Mouse (Mus musculus) neural tube, embryonic 14.5 days (tissue): Measurements from ENCODE around the gene Pdia6. TPM values are rescaled to one million over a fixed set of nuclear protein-coding genes. Genes with fewer than 3 reads are reported as not detected.

Experiments
- ATAC-seq: fragments of 200-750 bp; cut with Nextera tagmentation; 2 replicates; pipeline ENCODE4 v1.8.0; 2017; ENCODE audit warnings: low read depth, mild to moderate bottlenecking, moderate TSS enrichment, moderate library complexity
- H3K27ac ChIP-seq: fragments of 300-500 bp; sonication (generic); 2 replicates; pipeline ENCODE4 v1.5.1; 2014; ENCODE audit warnings: low read depth, mild to moderate bottlenecking, control low read depth, low read length, moderate library complexity, mixed read lengths
- H3K27me3 ChIP-seq: fragments of 300-500 bp; sonication (generic); 2 replicates; pipeline ENCODE4 v1.6.1; 2014; ENCODE audit warnings: low read length; ENCODE audit not compliant: control insufficient read depth, insufficient read depth
- H3K36me3 ChIP-seq: fragments of 300-500 bp; sonication (generic); 2 replicates; pipeline ENCODE4 v1.6.1; 2014; ENCODE audit warnings: low read length, mixed read lengths; ENCODE audit not compliant: control insufficient read depth, insufficient read depth
- H3K4me1 ChIP-seq: fragments of 300-500 bp; sonication (generic); 2 replicates; pipeline ENCODE4 v1.6.1; 2014; ENCODE audit warnings: low read length; ENCODE audit not compliant: control insufficient read depth, insufficient read depth
- H3K4me2 ChIP-seq: fragments of 300-500 bp; sonication (generic); 2 replicates; pipeline ENCODE4 v1.6.1; 2014; ENCODE audit warnings: mild to moderate bottlenecking, low read depth, low read length, control low read depth
- H3K4me3 ChIP-seq: fragments of 300-500 bp; sonication (generic); 2 replicates; pipeline ENCODE4 v1.5.1; 2014; ENCODE audit warnings: low read depth, low read length, control low read depth, mixed read lengths
- H3K9ac ChIP-seq: fragments of 300-500 bp; sonication (generic); replicated peaks from 2 replicates; pipeline ENCODE4 v1.6.1; 2014; ENCODE audit warnings: low read depth, mild to moderate bottlenecking, control low read depth, low read length, mixed read lengths
- H3K9me3 ChIP-seq: fragments of 300-500 bp; sonication (generic); 2 replicates; pipeline ENCODE4 v1.6.1; 2016; ENCODE audit warnings: low read length; ENCODE audit not compliant: control insufficient read depth
- WGBS: fragments of 180-500 bp; shearing (Covaris S2); extraction: QIAGEN DNeasy Blood & Tissue Kit; methylation state at CpG from one replicate; pipeline ENCODE4 v1.1.7; 2014; 5-methylcytosine and 5-hydroxymethylcytosine counted together
- polyA plus RNA-seq: library from polyadenylated mRNA; unstranded; fragments of >200 nt; fragmentation: Nextera tagmentation; extraction: Ambion mirVana; gene quantifications from 2 replicates; pipeline ENCODE4 v1.2.1, GENCODE M21; 2014

Pdia6 gene
- polyA plus RNA-seq, 1 experiment from 2014 or later = 216 TPM

- no peak for ATAC-seq
- Histone ChIP-seq H3K27me3 (no peaks in the 10 kb centered on the region), H3K4me3 (no peak overlapping the region), H3K4me2 (no peak overlapping the region), H3K4me1 (no peaks in the 10 kb centered on the region), H3K9ac (no peak overlapping the region), H3K9me3 (no peaks in the 10 kb centered on the region), H3K27ac (no peak overlapping the region), H3K36me3 (no peaks in the 10 kb centered on the region)
- 86% methylated on average over 14 of the region's 14 CpGs for WGBS
Observed at GRCm38 (mm10) chr12:17231513-17231912, 34.8 kb upstream of the Pdia6 start.

DNA sequence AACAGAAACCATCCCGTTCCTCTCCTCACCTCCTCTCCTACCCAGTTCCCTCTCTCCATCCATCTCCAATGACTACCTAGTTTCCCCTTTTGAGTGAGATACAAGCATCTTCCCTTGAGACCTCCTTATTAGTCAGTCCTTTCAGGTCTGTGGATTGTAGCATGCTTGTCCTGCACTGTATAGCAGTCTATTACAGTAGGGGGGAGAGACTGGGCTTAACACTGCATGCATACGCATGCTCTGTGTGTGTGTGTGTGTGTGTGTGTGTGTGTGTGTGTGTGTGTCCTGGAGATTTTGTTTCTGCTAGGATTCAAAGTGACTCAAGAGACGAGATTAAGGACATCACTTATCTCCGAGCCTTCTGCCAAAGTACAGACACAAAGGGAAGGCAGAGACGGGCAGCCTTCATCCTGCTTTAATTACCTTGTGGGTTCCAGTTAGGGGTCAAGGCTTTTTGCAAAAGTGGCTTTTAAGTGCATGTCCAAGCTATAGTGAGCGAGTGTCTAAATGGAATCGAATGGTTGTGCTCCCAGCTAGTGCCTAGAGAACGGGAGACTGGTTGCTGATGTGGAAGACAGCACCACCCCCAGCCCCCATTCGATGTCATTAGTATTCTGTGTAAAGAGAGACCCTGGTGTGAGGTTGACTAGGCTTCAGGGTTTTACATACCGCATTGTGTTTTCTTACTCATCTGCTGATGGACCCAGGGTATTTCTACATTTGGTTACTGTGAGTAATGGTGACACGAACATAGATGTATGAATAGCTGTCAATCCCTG lies 30.6 kb upstream of the Pdia6 start:
- H3K27me3 ChIP-seq = no peaks in the 10 kb centered on the region
- H3K27ac ChIP-seq = no peak overlapping the region
- no peaks in the 10 kb centered on the region for H3K4me1 ChIP-seq
- no peaks in the 10 kb centered on the region for H3K9me3 ChIP-seq
- H3K4me2 ChIP-seq = no peak overlapping the region
- no peak overlapping the region for H3K4me3 ChIP-seq
- H3K36me3 ChIP-seq = no peaks in the 10 kb centered on the region
- H3K9ac ChIP-seq = no peak overlapping the region
- 0 out of 2 replicates have a peak, but pooled peaks have one; percentile 62 for ATAC-seq
- 44% methylated on average over 11 of the region's 11 CpGs for WGBS

GRCm38 (mm10) chr12:17238588-17239427 lies 27.5 kb upstream of the Pdia6 start:
- Histone ChIP-seq H3K4me2 (no peak overlapping the region), H3K4me1 (no peaks in the 10 kb centered on the region), H3K9me3 (no peaks in the 10 kb centered on the region), H3K36me3 (no peaks in the 10 kb centered on the region), H3K27ac (no peak overlapping the region), H3K27me3 (no peaks in the 10 kb centered on the region), H3K4me3 (no peak overlapping the region), H3K9ac (no peak overlapping the region)
- ATAC-seq = peak; percentile 25; the same call in 1 of the 2 replicates
- 56% methylated on average over 12 of the region's 12 CpGs for WGBS

GRCm38 (mm10) chr12:17239428-17239688 lies 27.0 kb upstream of the Pdia6 start:
- Histone ChIP-seq H3K36me3 (no peaks in the 10 kb centered on the region), H3K4me1 (no peaks in the 10 kb centered on the region), H3K9ac (no peak overlapping the region), H3K27ac (no peak overlapping the region), H3K27me3 (no peaks in the 10 kb centered on the region), H3K4me2 (no peak overlapping the region), H3K4me3 (no peak overlapping the region), H3K9me3 (no peaks in the 10 kb centered on the region)
- no peak for ATAC-seq

GRCm38 (mm10) chr12:17241016-17241415 lies 25.3 kb upstream of the Pdia6 start:
- Histone ChIP-seq H3K27me3 (no peaks in the 10 kb centered on the region), H3K4me1 (no peaks in the 10 kb centered on the region), H3K36me3 (no peaks in the 10 kb centered on the region), H3K9me3 (no peaks in the 10 kb centered on the region), H3K9ac (no peak overlapping the region), H3K4me2 (no peak overlapping the region), H3K4me3 (no peak overlapping the region), H3K27ac (no peak overlapping the region)
- no peak for ATAC-seq
- 82% methylated on average over 2 of the region's 2 CpGs for WGBS

DNA sequence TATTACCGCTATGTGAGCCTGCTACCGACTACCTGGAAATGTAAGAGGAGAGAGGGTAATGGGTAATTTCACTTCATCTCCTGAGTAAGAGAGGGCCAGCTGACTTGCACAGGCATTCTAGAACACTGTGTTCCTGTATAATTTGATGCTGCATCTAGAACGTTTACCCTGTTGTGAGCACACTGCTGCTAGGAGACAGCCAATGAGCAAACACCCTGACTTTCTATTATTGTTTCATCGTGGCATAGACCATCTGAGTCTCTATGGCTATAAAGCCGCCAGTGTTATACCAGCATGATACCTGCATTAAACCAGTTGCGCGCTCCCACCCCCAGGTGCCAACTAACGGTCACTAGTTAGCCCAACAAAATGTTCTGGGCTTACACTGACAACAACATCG lies 24.7 kb upstream of the Pdia6 start:
- Histone ChIP-seq H3K9ac (no peak overlapping the region), H3K4me2 (no peak overlapping the region), H3K4me1 (no peaks in the 10 kb centered on the region), H3K27ac (no peak overlapping the region), H3K27me3 (no peaks in the 10 kb centered on the region), H3K36me3 (no peaks in the 10 kb centered on the region), H3K9me3 (no peaks in the 10 kb centered on the region), H3K4me3 (no peak overlapping the region)
- WGBS = 94% methylated on average over 9 of the region's 9 CpGs
- no peak for ATAC-seq

DNA sequence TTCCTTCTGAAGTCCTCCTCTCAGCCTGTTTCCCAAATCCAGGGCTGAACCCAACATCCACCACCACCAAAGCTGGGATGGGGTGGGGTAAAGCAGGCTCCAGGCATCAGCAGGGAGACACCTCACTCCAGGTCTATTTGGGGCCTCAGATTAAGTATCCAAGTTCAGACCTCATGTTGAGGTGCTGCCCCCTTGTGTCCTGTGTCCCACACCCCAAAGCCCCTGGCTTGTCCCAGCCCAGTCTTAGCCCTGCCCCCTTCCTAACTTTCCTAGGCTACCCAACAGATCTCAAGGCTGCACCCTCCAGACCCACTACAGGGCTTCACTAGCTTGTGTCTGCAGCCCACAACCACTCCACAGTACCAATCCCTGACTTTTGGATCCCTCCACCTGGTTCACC lies 24.3 kb upstream of the Pdia6 start:
- no peak overlapping the region for H3K4me2 ChIP-seq

GRCm38 (mm10) chr12:17250962-17251361 lies 15.4 kb upstream of the Pdia6 start:
- Histone ChIP-seq H3K4me1 (peaks cover 3% of the 10 kb centered on the region; the same call in 1 of the 2 replicates), H3K9ac (no peak overlapping the region)
- 69% methylated on average over 8 of the region's 8 CpGs for WGBS

More for the DNA sequence above, 24.3 kb upstream of the Pdia6 start:
- Histone ChIP-seq H3K27ac (no peak overlapping the region), H3K27me3 (no peaks in the 10 kb centered on the region), H3K9ac (no peak overlapping the region), H3K36me3 (no peaks in the 10 kb centered on the region), H3K9me3 (no peaks in the 10 kb centered on the region), H3K4me3 (no peak overlapping the region), H3K4me1 (no peaks in the 10 kb centered on the region)
- no peak for ATAC-seq

DNA sequence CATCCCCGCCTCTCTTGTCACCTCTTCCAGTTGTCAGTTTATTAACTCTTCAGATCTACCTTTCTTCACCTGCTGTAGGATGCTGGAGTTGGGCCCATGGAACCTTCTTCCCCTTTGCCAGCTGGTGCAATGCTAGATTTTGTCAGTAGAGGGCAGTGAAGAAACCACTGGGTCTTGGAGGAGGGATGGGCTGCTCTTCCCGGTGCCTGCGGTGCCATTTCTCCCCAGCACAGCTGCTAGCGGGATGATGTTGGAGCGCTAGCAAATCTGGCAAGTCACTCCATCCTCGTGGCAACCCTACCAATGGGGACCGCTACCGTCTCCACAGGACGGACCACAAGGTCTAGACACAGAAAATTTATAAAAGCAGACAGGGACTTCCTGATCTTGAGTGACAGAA lies 13.3 kb upstream of the Pdia6 start:
- Histone ChIP-seq H3K4me2 (peak overlapping the region; percentile 30; the same call in 1 of the 2 replicates), H3K4me3 (peak overlapping the region; percentile 16; the same call in 1 of the 2 replicates), H3K27ac (no peak overlapping the region), H3K4me1 (peaks cover 3% of the 10 kb centered on the region; the same call in 1 of the 2 replicates), H3K36me3 (no peaks in the 10 kb centered on the region), H3K9ac (0 out of 2 replicates have a peak overlapping the region, but pooled peaks have one; percentile 21), H3K27me3 (0 out of 2 replicates have a peak, but pooled peaks cover 2% of the 10 kb centered on the region), H3K9me3 (no peaks in the 10 kb centered on the region)
- 10% methylated on average over 9 of the region's 9 CpGs for WGBS
- peak; percentile 74 for ATAC-seq

More at GRCm38 (mm10) chr12:17250962-17251361, 15.4 kb upstream of the Pdia6 start:
- no peaks in the 10 kb centered on the region for H3K36me3 ChIP-seq
- no peak for ATAC-seq
- no peak overlapping the region for H3K27ac ChIP-seq
- no peak overlapping the region for H3K4me2 ChIP-seq
- no peaks in the 10 kb centered on the region for H3K9me3 ChIP-seq
- H3K27me3 ChIP-seq = 0 out of 2 replicates have a peak, but pooled peaks cover 2% of the 10 kb centered on the region
- H3K4me3 ChIP-seq = no peak overlapping the region
